Mouse (Mus musculus): ENCODE results near the gene Ltc4s. TPM values are rescaled to one million over a fixed set of nuclear protein-coding genes. Genes with fewer than 3 reads are reported as not detected.

The Ltc4s gene
- polyA plus RNA-seq, 1 experiment from 2014 or later = 3.6 TPM

GRCm38 (mm10) chr11:50200613-50201012, 37.8 kb downstream of the Ltc4s start:
- H3K36me3 ChIP-seq (ENCODE audit: control insufficient read depth, insufficient read depth, low read length) = peaks cover 59% of the 10 kb centered on the region
- H3K4me1 ChIP-seq (replicated peaks; ENCODE audit: control insufficient read depth, insufficient read depth, low read length) = peaks cover 5% of the 10 kb centered on the region; the same call in 1 of the 2 replicates
- 58% methylated on average over 8 of the region's 8 CpGs for WGBS
- H3K4me3 ChIP-seq (ENCODE audit: low read length) = no peak overlapping the region
- ATAC-seq (ENCODE audit: low read depth) = peak; percentile 85
- no peak overlapping the region for H3K4me2 ChIP-seq (ENCODE audit: low read depth, low read length)
- peak overlapping the region; percentile 71 for H3K27ac ChIP-seq (ENCODE audit: low read length)
- H3K9ac ChIP-seq (ENCODE audit: low read length) = no peak overlapping the region
- H3K27me3 ChIP-seq (ENCODE audit: control insufficient read depth, insufficient read depth, low read depth, low read length) = no peaks in the 10 kb centered on the region
- no peaks in the 10 kb centered on the region for H3K9me3 ChIP-seq (ENCODE audit: control insufficient read depth, low read length)

GRCm38 (mm10) chr11:50198916-50199315, 39.5 kb downstream of the Ltc4s start:
- H3K9me3 ChIP-seq (ENCODE audit: control insufficient read depth, low read length) = no peaks in the 10 kb centered on the region
- 90% methylated on average over 2 of the region's 2 CpGs for WGBS
- no peak overlapping the region for H3K27ac ChIP-seq (ENCODE audit: low read length)
- peaks cover 43% of the 10 kb centered on the region for H3K36me3 ChIP-seq (ENCODE audit: control insufficient read depth, insufficient read depth, low read length)
- H3K4me2 ChIP-seq (ENCODE audit: low read depth, low read length) = no peak overlapping the region
- no peak for ATAC-seq (ENCODE audit: low read depth)
- H3K4me3 ChIP-seq (ENCODE audit: low read length) = no peak overlapping the region
- no peaks in the 10 kb centered on the region for H3K27me3 ChIP-seq (ENCODE audit: control insufficient read depth, insufficient read depth, low read depth, low read length)
- H3K4me1 ChIP-seq (replicated peaks; ENCODE audit: control insufficient read depth, insufficient read depth, low read length) = peaks cover 5% of the 10 kb centered on the region; the same call in 1 of the 2 replicates
- no peak overlapping the region for H3K9ac ChIP-seq (ENCODE audit: low read length)

DNA sequence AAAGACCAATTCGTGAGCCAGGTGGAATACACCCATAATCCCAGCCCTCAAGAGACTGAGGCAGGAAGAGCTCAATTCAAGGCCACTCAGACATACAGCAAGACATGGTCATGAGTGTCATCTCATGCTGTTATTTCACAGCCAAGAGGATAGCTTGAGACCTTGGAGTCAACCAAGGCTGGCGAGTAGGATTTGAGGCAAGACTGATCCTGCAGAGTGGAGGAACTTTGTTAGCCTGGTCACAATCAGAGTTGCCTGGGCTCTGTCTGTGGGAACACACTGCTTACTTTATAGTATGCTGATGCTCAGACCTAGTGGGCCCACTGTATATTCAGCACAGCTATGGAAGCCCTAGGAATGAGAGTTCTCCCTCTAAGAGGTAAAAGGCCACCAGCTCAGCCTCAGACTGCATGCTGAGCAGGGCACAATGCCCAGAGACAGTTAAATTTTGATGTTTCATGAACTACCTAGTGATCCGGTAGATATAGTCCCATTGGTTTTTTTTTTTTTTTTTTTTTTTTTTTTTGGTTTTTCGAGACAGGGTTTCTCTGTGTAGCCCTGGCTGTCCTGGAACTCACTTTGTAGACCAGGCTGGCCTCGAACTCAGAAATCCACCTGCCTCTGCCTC, 40.1 kb downstream of the Ltc4s start:
- Histone ChIP-seq H3K4me1 (replicated peaks; ENCODE audit: control insufficient read depth, insufficient read depth, low read length) (peaks cover 5% of the 10 kb centered on the region; the same call in 1 of the 2 replicates), H3K9ac (ENCODE audit: low read length) (no peak overlapping the region), H3K9me3 (ENCODE audit: control insufficient read depth, low read length) (no peaks in the 10 kb centered on the region), H3K27ac (ENCODE audit: low read length) (no peak overlapping the region), H3K4me3 (ENCODE audit: low read length) (no peak overlapping the region), H3K27me3 (ENCODE audit: control insufficient read depth, insufficient read depth, low read depth, low read length) (no peaks in the 10 kb centered on the region), H3K36me3 (ENCODE audit: control insufficient read depth, insufficient read depth, low read length) (peaks cover 40% of the 10 kb centered on the region), H3K4me2 (ENCODE audit: low read depth, low read length) (no peak overlapping the region)
- 82% methylated on average over 3 of the region's 5 CpGs for WGBS
- ATAC-seq (ENCODE audit: low read depth) = no peak

DNA sequence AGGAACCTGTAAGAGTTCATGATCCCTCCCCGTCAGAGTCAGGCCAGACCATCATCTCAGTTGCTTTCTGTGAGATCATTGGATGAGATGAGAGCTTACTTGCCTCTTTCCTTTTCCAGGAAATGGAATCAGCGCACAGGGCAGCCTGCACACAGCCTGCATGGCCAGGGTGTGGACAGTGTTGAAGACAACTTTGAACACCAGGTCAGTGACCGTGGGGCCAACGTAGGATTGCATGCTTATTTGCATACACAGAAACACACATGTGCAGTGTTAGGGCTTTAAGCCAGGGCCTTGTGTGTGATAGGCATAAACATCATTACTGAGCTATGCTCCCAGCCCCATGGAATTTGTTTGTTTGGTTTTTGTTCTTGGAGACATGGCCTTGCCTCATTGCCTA, 40.9 kb downstream of the Ltc4s start:
- no peak overlapping the region for H3K4me2 ChIP-seq (ENCODE audit: low read depth, low read length)
- H3K36me3 ChIP-seq (ENCODE audit: control insufficient read depth, insufficient read depth, low read length) = peaks cover 38% of the 10 kb centered on the region
- WGBS = 92% methylated on average over 4 of the region's 4 CpGs
- H3K9me3 ChIP-seq (ENCODE audit: control insufficient read depth, low read length) = no peaks in the 10 kb centered on the region
- H3K27me3 ChIP-seq (ENCODE audit: control insufficient read depth, insufficient read depth, low read depth, low read length) = no peaks in the 10 kb centered on the region
- no peak overlapping the region for H3K27ac ChIP-seq (ENCODE audit: low read length)
- ATAC-seq (ENCODE audit: low read depth) = no peak
- H3K4me3 ChIP-seq (ENCODE audit: low read length) = no peak overlapping the region
- peaks cover 5% of the 10 kb centered on the region; the same call in 1 of the 2 replicates for H3K4me1 ChIP-seq (replicated peaks; ENCODE audit: control insufficient read depth, insufficient read depth, low read length)
- no peak overlapping the region for H3K9ac ChIP-seq (ENCODE audit: low read length)

GRCm38 (mm10) chr11:50194793-50195192, 43.6 kb downstream of the Ltc4s start:
- Histone ChIP-seq H3K4me3 (ENCODE audit: low read length) (no peak overlapping the region), H3K36me3 (ENCODE audit: control insufficient read depth, insufficient read depth, low read length) (peaks cover 11% of the 10 kb centered on the region), H3K9ac (ENCODE audit: low read length) (no peak overlapping the region), H3K27ac (ENCODE audit: low read length) (no peak overlapping the region), H3K4me2 (ENCODE audit: low read depth, low read length) (no peak overlapping the region), H3K9me3 (ENCODE audit: control insufficient read depth, low read length) (no peaks in the 10 kb centered on the region), H3K4me1 (replicated peaks; ENCODE audit: control insufficient read depth, insufficient read depth, low read length) (no peaks in the 10 kb centered on the region), H3K27me3 (ENCODE audit: control insufficient read depth, insufficient read depth, low read depth, low read length) (no peaks in the 10 kb centered on the region)
- ATAC-seq (ENCODE audit: low read depth) = no peak
- 47% methylated on average over 4 of the region's 4 CpGs for WGBS

- H3K27me3 ChIP-seq (ENCODE audit: control insufficient read depth, insufficient read depth, low read depth, low read length) = no peaks in the 10 kb centered on the region
- no peak for ATAC-seq (ENCODE audit: low read depth)
- no peak overlapping the region for H3K4me2 ChIP-seq (ENCODE audit: low read depth, low read length)
- peaks cover 4% of the 10 kb centered on the region for H3K36me3 ChIP-seq (ENCODE audit: control insufficient read depth, insufficient read depth, low read length)
- H3K27ac ChIP-seq (ENCODE audit: low read length) = no peak overlapping the region
- no peaks in the 10 kb centered on the region for H3K4me1 ChIP-seq (replicated peaks; ENCODE audit: control insufficient read depth, insufficient read depth, low read length)
- H3K9me3 ChIP-seq (ENCODE audit: control insufficient read depth, low read length) = no peaks in the 10 kb centered on the region
- H3K9ac ChIP-seq (ENCODE audit: low read length) = no peak overlapping the region
- 70% methylated on average over 7 of the region's 7 CpGs for WGBS
- no peak overlapping the region for H3K4me3 ChIP-seq (ENCODE audit: low read length)
Observed at GRCm38 (mm10) chr11:50194070-50194469, 44.3 kb downstream of the Ltc4s start.

DNA sequence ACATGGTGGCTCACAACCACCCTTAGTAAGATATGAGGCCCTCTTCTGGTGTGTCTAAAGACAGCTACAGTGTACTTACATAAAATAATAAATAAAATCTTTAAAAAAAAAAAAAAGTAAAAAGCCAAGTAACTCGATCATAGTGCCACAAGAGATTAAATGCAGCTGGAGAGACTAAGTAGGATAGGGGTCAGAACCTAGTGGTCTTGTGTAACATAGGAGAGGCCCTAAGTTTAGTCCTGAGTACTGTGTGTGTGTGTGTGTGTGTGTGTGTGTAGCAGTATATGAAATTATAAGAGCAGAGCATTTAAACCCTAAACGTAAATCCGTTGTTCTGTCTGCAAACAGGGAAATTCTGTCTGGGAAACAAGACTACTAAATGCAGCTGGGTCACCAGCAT, 46.1 kb downstream of the Ltc4s start:
- Histone ChIP-seq H3K9me3 (ENCODE audit: control insufficient read depth, low read length) (no peaks in the 10 kb centered on the region), H3K4me3 (ENCODE audit: low read length) (no peak overlapping the region), H3K4me2 (ENCODE audit: low read depth, low read length) (no peak overlapping the region), H3K4me1 (replicated peaks; ENCODE audit: control insufficient read depth, insufficient read depth, low read length) (no peaks in the 10 kb centered on the region), H3K9ac (ENCODE audit: low read length) (no peak overlapping the region), H3K27me3 (ENCODE audit: control insufficient read depth, insufficient read depth, low read depth, low read length) (no peaks in the 10 kb centered on the region), H3K36me3 (ENCODE audit: control insufficient read depth, insufficient read depth, low read length) (no peaks in the 10 kb centered on the region), H3K27ac (ENCODE audit: low read length) (no peak overlapping the region)
- no peak for ATAC-seq (ENCODE audit: low read depth)
- WGBS = 73% methylated on average over 3 of the region's 3 CpGs

GRCm38 (mm10) chr11:50190362-50190761, 48.1 kb downstream of the Ltc4s start:
- no peak overlapping the region for H3K27ac ChIP-seq (ENCODE audit: low read length)
- H3K4me2 ChIP-seq (ENCODE audit: low read depth, low read length) = no peak overlapping the region
- no peak for ATAC-seq (ENCODE audit: low read depth)
- no peaks in the 10 kb centered on the region for H3K27me3 ChIP-seq (ENCODE audit: control insufficient read depth, insufficient read depth, low read depth, low read length)
- no peak overlapping the region for H3K9ac ChIP-seq (ENCODE audit: low read length)
- H3K4me3 ChIP-seq (ENCODE audit: low read length) = no peak overlapping the region
- WGBS = 61% methylated on average over 4 of the region's 4 CpGs
- no peaks in the 10 kb centered on the region for H3K36me3 ChIP-seq (ENCODE audit: control insufficient read depth, insufficient read depth, low read length)
- H3K9me3 ChIP-seq (ENCODE audit: control insufficient read depth, low read length) = no peaks in the 10 kb centered on the region
- no peaks in the 10 kb centered on the region for H3K4me1 ChIP-seq (replicated peaks; ENCODE audit: control insufficient read depth, insufficient read depth, low read length)

- no peaks in the 10 kb centered on the region for H3K4me1 ChIP-seq (replicated peaks; ENCODE audit: control insufficient read depth, insufficient read depth, low read length)
- no peaks in the 10 kb centered on the region for H3K27me3 ChIP-seq (ENCODE audit: control insufficient read depth, insufficient read depth, low read depth, low read length)
- WGBS = 63% methylated on average over 7 of the region's 7 CpGs
- no peak for ATAC-seq (ENCODE audit: low read depth)
- no peak overlapping the region for H3K4me2 ChIP-seq (ENCODE audit: low read depth, low read length)
- H3K4me3 ChIP-seq (ENCODE audit: low read length) = no peak overlapping the region
- H3K36me3 ChIP-seq (ENCODE audit: control insufficient read depth, insufficient read depth, low read length) = no peaks in the 10 kb centered on the region
- H3K27ac ChIP-seq (ENCODE audit: low read length) = no peak overlapping the region
- H3K9me3 ChIP-seq (ENCODE audit: control insufficient read depth, low read length) = no peaks in the 10 kb centered on the region
- no peak overlapping the region for H3K9ac ChIP-seq (ENCODE audit: low read length)
Observed at GRCm38 (mm10) chr11:50188682-50189081, 49.7 kb downstream of the Ltc4s start.

Measured in lung, embryonic 16.5 days (tissue).